Mouse (Mus musculus) hindbrain, embryonic 12.5 days (tissue): ENCODE measurements around the gene Tmem168. TPM values are rescaled to one million over a fixed set of nuclear protein-coding genes. Genes with fewer than 3 reads are reported as not detected.

Experiments used
- ATAC-seq: fragments of 200-750 bp; cut with Nextera tagmentation; 2 replicates; pipeline ENCODE4 v1.8.0; 2017; ENCODE audit warnings: moderate TSS enrichment; ENCODE audit not compliant: low FRiP score
- H3K27ac ChIP-seq: fragments of 300-500 bp; sonication (generic); 2 replicates; pipeline ENCODE4 v1.5.1; 2016; ENCODE audit warnings: mild to moderate bottlenecking
- H3K27me3 ChIP-seq: fragments of 300-500 bp; sonication (generic); 2 replicates; pipeline ENCODE4 v1.6.1; 2016; ENCODE audit warnings: mild to moderate bottlenecking
- H3K36me3 ChIP-seq: fragments of 300-500 bp; sonication (generic); 2 replicates; pipeline ENCODE4 v1.6.1; 2016; ENCODE audit warnings: mild to moderate bottlenecking
- H3K4me1 ChIP-seq: fragments of 300-500 bp; sonication (generic); 2 replicates; pipeline ENCODE4 v1.6.1; 2016
- H3K4me2 ChIP-seq: fragments of 300-500 bp; sonication (generic); replicated peaks from 2 replicates; pipeline ENCODE4 v1.6.1; 2016; ENCODE audit warnings: mild to moderate bottlenecking
- H3K4me3 ChIP-seq: fragments of 300-500 bp; sonication (generic); 2 replicates; pipeline ENCODE4 v1.5.1; 2016; ENCODE audit warnings: mild to moderate bottlenecking
- H3K9ac ChIP-seq: fragments of 300-500 bp; sonication (generic); 2 replicates; pipeline ENCODE4 v1.6.1; 2016; ENCODE audit warnings: mild to moderate bottlenecking, moderate library complexity
- H3K9me3 ChIP-seq: fragments of 300-500 bp; sonication (generic); replicated peaks from 2 replicates; pipeline ENCODE4 v1.6.1; 2016; ENCODE audit warnings: mild to moderate bottlenecking
- WGBS: fragments of 180-500 bp; shearing (Covaris S2); methylation state at CpG from one replicate; pipeline ENCODE4 v1.1.7; 2016; 5-methylcytosine and 5-hydroxymethylcytosine counted together
- polyA plus RNA-seq: library from polyadenylated mRNA; unstranded; fragments of >200 nt; fragmentation: Nextera tagmentation; extraction: Ambion mirVana; gene quantifications from 2 replicates; pipeline ENCODE4 v1.2.1, GENCODE M21; 2016

The Tmem168 gene
- 34.0 and 39.4 TPM in 2 replicates for polyA plus RNA-seq

- no peaks in the 10 kb centered on the region for H3K27me3 ChIP-seq
- peak within 1 kb of the TSS; percentile 54 for H3K4me2 ChIP-seq
- WGBS = 2% methylated on average over 71 of the region's 71 CpGs
- peak within 1 kb of the TSS; percentile 94 for H3K27ac ChIP-seq
- H3K9ac ChIP-seq = peak within 1 kb of the TSS; percentile 78
- peak; percentile 98 for ATAC-seq
- no peaks in the 10 kb centered on the region for H3K9me3 ChIP-seq
- peak within 1 kb of the TSS; percentile 66 for H3K4me3 ChIP-seq
- peaks cover 10% of the 10 kb centered on the region for H3K4me1 ChIP-seq
- H3K36me3 ChIP-seq = no peaks in the 10 kb centered on the region
Measured at GRCm38 (mm10) chr6:13607621-13608493, at the start of gene Tmem168. Tmem168 (minus strand) TSS chr6:13608100.

- Histone ChIP-seq H3K27me3 (no peaks in the 10 kb centered on the region), H3K27ac (no peak overlapping the region), H3K9me3 (no peaks in the 10 kb centered on the region), H3K9ac (no peak overlapping the region), H3K36me3 (peaks cover 9% of the 10 kb centered on the region), H3K4me1 (no peaks in the 10 kb centered on the region), H3K4me2 (no peak overlapping the region), H3K4me3 (no peak overlapping the region)
- ATAC-seq = no peak
Measured at GRCm38 (mm10) chr6:13654081-13654480, 46.2 kb upstream of the Tmem168 start.

GRCm38 (mm10) chr6:13652284-13652683 is 44.4 kb upstream of the Tmem168 start:
- Histone ChIP-seq H3K4me1 (no peaks in the 10 kb centered on the region), H3K27ac (no peak overlapping the region), H3K4me3 (no peak overlapping the region), H3K4me2 (no peak overlapping the region), H3K36me3 (peaks cover 17% of the 10 kb centered on the region), H3K27me3 (no peaks in the 10 kb centered on the region), H3K9me3 (no peaks in the 10 kb centered on the region; the same call in 1 of the 2 replicates), H3K9ac (no peak overlapping the region)
- WGBS = 95% methylated on average over 3 of the region's 3 CpGs
- no peak for ATAC-seq

- H3K4me2 ChIP-seq = no peak overlapping the region
- H3K9me3 ChIP-seq = no peaks in the 10 kb centered on the region; the same call in 1 of the 2 replicates
- ATAC-seq = no peak
- H3K27me3 ChIP-seq = no peaks in the 10 kb centered on the region
- no peak overlapping the region for H3K4me3 ChIP-seq
- WGBS = 93% methylated on average over 3 of the region's 3 CpGs
- H3K4me1 ChIP-seq = no peaks in the 10 kb centered on the region
- peaks cover 17% of the 10 kb centered on the region for H3K36me3 ChIP-seq
- H3K27ac ChIP-seq = no peak overlapping the region
- H3K9ac ChIP-seq = no peak overlapping the region
Measured at GRCm38 (mm10) chr6:13650854-13651253, 43.0 kb upstream of the Tmem168 start.

GRCm38 (mm10) chr6:13648305-13648704 is 40.4 kb upstream of the Tmem168 start:
- no peak overlapping the region for H3K4me2 ChIP-seq
- H3K4me3 ChIP-seq = no peak overlapping the region
- H3K9me3 ChIP-seq = peaks cover 7% of the 10 kb centered on the region; the same call in 1 of the 2 replicates
- no peak for ATAC-seq
- H3K36me3 ChIP-seq = peaks cover 17% of the 10 kb centered on the region
- H3K4me1 ChIP-seq = no peaks in the 10 kb centered on the region
- no peaks in the 10 kb centered on the region for H3K27me3 ChIP-seq
- H3K9ac ChIP-seq = no peak overlapping the region
- no peak overlapping the region for H3K27ac ChIP-seq

- no peaks in the 10 kb centered on the region for H3K4me1 ChIP-seq
- H3K4me3 ChIP-seq = no peak overlapping the region
- no peak overlapping the region for H3K9ac ChIP-seq
- no peak for ATAC-seq
- no peak overlapping the region for H3K4me2 ChIP-seq
- H3K27ac ChIP-seq = no peak overlapping the region
- no peaks in the 10 kb centered on the region for H3K9me3 ChIP-seq
- 81% methylated on average over 3 of the region's 3 CpGs for WGBS
- no peaks in the 10 kb centered on the region for H3K27me3 ChIP-seq
- H3K36me3 ChIP-seq = peaks cover 16% of the 10 kb centered on the region; the same call in 1 of the 2 replicates
Measured at GRCm38 (mm10) chr6:13636582-13636989, 28.7 kb upstream of the Tmem168 start.

GRCm38 (mm10) chr6:13632571-13632970 is 24.7 kb upstream of the Tmem168 start:
- Histone ChIP-seq H3K9ac (no peak overlapping the region), H3K4me1 (no peaks in the 10 kb centered on the region), H3K36me3 (peaks cover 8% of the 10 kb centered on the region; the same call in 1 of the 2 replicates), H3K4me3 (no peak overlapping the region), H3K4me2 (no peak overlapping the region), H3K27ac (no peak overlapping the region), H3K9me3 (no peaks in the 10 kb centered on the region), H3K27me3 (no peaks in the 10 kb centered on the region)
- WGBS = 85% methylated on average over 1 of the region's 1 CpGs
- ATAC-seq = no peak

- H3K4me1 ChIP-seq = no peaks in the 10 kb centered on the region
- no peaks in the 10 kb centered on the region for H3K27me3 ChIP-seq
- 69% methylated on average over 2 of the region's 2 CpGs for WGBS
- H3K4me2 ChIP-seq = no peak overlapping the region
- peaks cover 8% of the 10 kb centered on the region; the same call in 1 of the 2 replicates for H3K36me3 ChIP-seq
- ATAC-seq = no peak
- no peaks in the 10 kb centered on the region for H3K9me3 ChIP-seq
- H3K27ac ChIP-seq = no peak overlapping the region
- H3K9ac ChIP-seq = no peak overlapping the region
- no peak overlapping the region for H3K4me3 ChIP-seq
Measured at GRCm38 (mm10) chr6:13630607-13631006, 22.7 kb upstream of the Tmem168 start.

- no peak overlapping the region for H3K4me2 ChIP-seq
- no peaks in the 10 kb centered on the region for H3K9me3 ChIP-seq
- H3K27me3 ChIP-seq = no peaks in the 10 kb centered on the region
- 91% methylated on average over 2 of the region's 2 CpGs for WGBS
- H3K36me3 ChIP-seq = no peaks in the 10 kb centered on the region; the same call in 1 of the 2 replicates
- no peak overlapping the region for H3K9ac ChIP-seq
- H3K27ac ChIP-seq = no peak overlapping the region
- no peak for ATAC-seq
- H3K4me3 ChIP-seq = no peak overlapping the region
- H3K4me1 ChIP-seq = no peaks in the 10 kb centered on the region
Measured at GRCm38 (mm10) chr6:13619618-13620017, 11.7 kb upstream of the Tmem168 start.

- H3K9ac ChIP-seq = no peak overlapping the region
- H3K27me3 ChIP-seq = no peaks in the 10 kb centered on the region
- H3K36me3 ChIP-seq = no peaks in the 10 kb centered on the region; the same call in 1 of the 2 replicates
- no peaks in the 10 kb centered on the region for H3K9me3 ChIP-seq
- no peak overlapping the region for H3K4me2 ChIP-seq
- 94% methylated on average over 3 of the region's 3 CpGs for WGBS
- no peak overlapping the region for H3K4me3 ChIP-seq
- ATAC-seq = no peak
- H3K4me1 ChIP-seq = no peaks in the 10 kb centered on the region
- no peak overlapping the region for H3K27ac ChIP-seq
Measured at GRCm38 (mm10) chr6:13617110-13617509, 9.2 kb upstream of the Tmem168 start.

GRCm38 (mm10) chr6:13614568-13614967 is 6.7 kb upstream of the Tmem168 start:
- Histone ChIP-seq H3K4me3 (no peak overlapping the region), H3K36me3 (no peaks in the 10 kb centered on the region), H3K4me1 (no peaks in the 10 kb centered on the region), H3K4me2 (no peak overlapping the region), H3K9me3 (no peaks in the 10 kb centered on the region), H3K27ac (no peak overlapping the region), H3K27me3 (no peaks in the 10 kb centered on the region), H3K9ac (no peak overlapping the region)
- 92% methylated on average over 3 of the region's 3 CpGs for WGBS
- no peak for ATAC-seq

- ATAC-seq = no peak
- no peaks in the 10 kb centered on the region for H3K4me1 ChIP-seq
Measured at GRCm38 (mm10) chr6:13613671-13614070, 5.8 kb upstream of the Tmem168 start.

GRCm38 (mm10) chr6:13610869-13611268 is 3.0 kb upstream of the Tmem168 start:
- no peak overlapping the region for H3K4me2 ChIP-seq
- H3K4me3 ChIP-seq = no peak overlapping the region
- H3K9me3 ChIP-seq = no peaks in the 10 kb centered on the region
- H3K9ac ChIP-seq = no peak overlapping the region
- WGBS = 94% methylated on average over 2 of the region's 2 CpGs
- no peak for ATAC-seq
- H3K27ac ChIP-seq = no peak overlapping the region
- no peaks in the 10 kb centered on the region for H3K27me3 ChIP-seq
- no peaks in the 10 kb centered on the region for H3K36me3 ChIP-seq
- peaks cover 10% of the 10 kb centered on the region for H3K4me1 ChIP-seq

More at GRCm38 (mm10) chr6:13613671-13614070, 5.8 kb upstream of the Tmem168 start:
- Histone ChIP-seq H3K4me2 (no peak overlapping the region), H3K9me3 (no peaks in the 10 kb centered on the region), H3K27me3 (no peaks in the 10 kb centered on the region), H3K27ac (no peak overlapping the region), H3K4me3 (no peak overlapping the region), H3K9ac (no peak overlapping the region), H3K36me3 (no peaks in the 10 kb centered on the region)
- WGBS = 78% methylated on average over 3 of the region's 3 CpGs
